Comparison of ENCODE assay signal across 7 mouse cellular contexts in the genomic region with DNA sequence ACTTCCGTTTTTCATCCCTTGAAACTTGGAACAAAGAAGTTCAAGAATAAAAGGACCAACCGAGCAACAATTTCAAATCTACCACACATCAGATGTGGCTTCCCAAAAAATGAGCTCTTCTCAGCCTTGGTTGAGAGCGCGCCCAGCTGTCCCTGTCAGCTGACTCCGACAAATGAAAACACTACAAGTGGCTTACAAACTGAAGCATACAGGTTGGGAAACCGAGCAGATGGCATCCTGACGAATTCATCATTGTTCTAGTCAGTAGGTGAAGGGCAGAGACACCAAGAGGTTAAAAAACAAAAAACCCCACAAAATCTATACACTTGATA. TPM values are rescaled to one million over a fixed set of nuclear protein-coding genes. Genes with fewer than 3 reads are reported as not detected.
DNase-seq lines count a peak whose midpoint lies in the region; TF ChIP-seq lines count a peak whose summit lies in the region.

No protein-coding gene starts in this region.

- TF ChIP-seq POLR2A in CH12.LX (IDR thresholded peaks at IDR 0.05; ENCODE audit: low read depth, low read length), result no peak
- TF ChIP-seq POLR2A in embryonic fibroblast, embryonic 13.5 days (IDR thresholded peaks at IDR 0.05; ENCODE audit: low read depth, low read length), result no peak

- H3K9me3 ChIP-seq in CH12.LX (replicated peaks; ENCODE audit: low read length), result no peaks in the 10 kb centered on the region
- H3K9me3 ChIP-seq in ES-E14 (ENCODE audit: control insufficient read depth, insufficient read depth, low read depth, low read length), result no peaks in the 10 kb centered on the region

- H3K4me2 ChIP-seq in CH12.LX (ENCODE audit: insufficient read depth, low read depth, poor library complexity, severe bottlenecking), result peak overlapping the region; percentile 85

- no peaks in the 10 kb centered on the region; the same call in 1 of the 2 replicates for H3K79me2 ChIP-seq in CH12.LX (replicated peaks; ENCODE audit: control insufficient read depth, extremely low read depth, insufficient read depth, poor library complexity, severe bottlenecking)

- no peak for TF ChIP-seq EP300 in CH12.LX (IDR thresholded peaks at IDR 0.05; ENCODE audit: low read length)

- H3K27ac ChIP-seq in CH12.LX (ENCODE audit: insufficient read depth, low read depth) (no peak overlapping the region), ES-E14 (ENCODE audit: insufficient read depth, low read depth, low read length, poor library complexity, severe bottlenecking) (no peak overlapping the region)
- no peak overlapping the region for H3K27ac ChIP-seq in embryonic fibroblast, embryonic 13.5 days (ENCODE audit: insufficient read depth, low read length)

- TF ChIP-seq CTCF in CH12.LX (conservative IDR thresholded peaks at IDR 0.05 in 1 of 2, IDR thresholded peaks at IDR 0.05 in 1 of 2; ENCODE audit: low read depth in 2 of 2, low read length in 2 of 2), result no peak
- TF ChIP-seq CTCF in embryonic fibroblast, embryonic 13.5 days (IDR thresholded peaks at IDR 0.05; ENCODE audit: borderline replicate concordance, insufficient read depth, low read length), result no peak

- dilution Hi-C loops in CH12.LX (cut with MboI; ENCODE audit: extremely low pct_ligation_motif_present, extremely low pct_unique_long_range_greater_than_20kb, low sequenced_read_pairs), result no loop called here

- in situ Hi-C loops in CH12.LX (cut with MboI; ENCODE audit: low pct_ligation_motif_present, low pct_unique_long_range_greater_than_20kb, low sequenced_read_pairs), result no loop called here
- in situ Hi-C loops in ES-E14 (cut with MboI; ENCODE audit: low sequenced_read_pairs in 2 of 2, unreplicated experiment in 2 of 2), result no loop called here

- H3K4me1 ChIP-seq in CH12.LX (ENCODE audit: control insufficient read depth in 1 of 2, insufficient read depth in 2 of 2) (peaks cover 2 to 20% of the 10 kb centered on the region in 2 experiments), ES-E14 (ENCODE audit: control insufficient read depth in 2 of 2, insufficient read depth in 2 of 2, low read length in 2 of 2, poor library complexity in 1 of 2) (no peaks in the 10 kb centered on the region)
- peaks cover 3% of the 10 kb centered on the region for H3K4me1 ChIP-seq in embryonic fibroblast, embryonic 13.5 days (ENCODE audit: control insufficient read depth, insufficient read depth, low read length)

- peaks cover 16% of the 10 kb centered on the region for H3K27me3 ChIP-seq in CH12.LX (replicated peaks)

- H3K4me3 ChIP-seq in CH12.LX (replicated peaks in 1 of 3; ENCODE audit: low read depth in 2 of 3, low read length in 2 of 3, poor library complexity in 1 of 3) (peak overlapping the region; percentile 78 to 87 (median 84)), ES-E14 (ENCODE audit: insufficient read depth in 1 of 2, low read depth in 1 of 2, low read length in 2 of 2, poor library complexity in 1 of 2, severe bottlenecking in 1 of 2) (peak overlapping the region; percentile 83 to 88)
- peak overlapping the region; percentile 90 for H3K4me3 ChIP-seq in embryonic fibroblast, embryonic 13.5 days (ENCODE audit: insufficient read depth, low read length)

- H3K9ac ChIP-seq in CH12.LX (ENCODE audit: insufficient read depth, low read depth) (peak overlapping the region; percentile 77), ES-E14 (ENCODE audit: insufficient read depth, low read depth, low read length, poor library complexity, severe bottlenecking) (peak overlapping the region; percentile 75; the same call in 1 of the 2 replicates)

- H3K36me3 ChIP-seq in CH12.LX (replicated peaks in 1 of 2; ENCODE audit: control insufficient read depth in 1 of 2, insufficient read depth in 1 of 2, low read length in 1 of 2) (peaks cover 14 to 28% of the 10 kb centered on the region in 2 experiments), ES-E14 (ENCODE audit: control insufficient read depth, insufficient read depth, low read length, poor library complexity, severe bottlenecking) (no peaks in the 10 kb centered on the region)

- no peak for TF ChIP-seq RAD21 in CH12.LX (IDR thresholded peaks at IDR 0.05; ENCODE audit: low read depth, low read length)

- DNase-seq in CH12.LX (ENCODE audit: extremely low read depth) (peak; percentile 26), ES-E14 (ENCODE audit: low read depth, low spot score) (no peak)
- DNase-seq in heart, postnatal 4 days, result peak; percentile 17
- DNase-seq in layer of hippocampus, postnatal 25 days (ENCODE audit: extremely low spot score in 1 of 2, low spot score in 1 of 2), result peak; percentile 14 to 17
- DNase-seq in lung, postnatal 36 days, result peak; percentile 32
- no peak for DNase-seq in testis, postnatal 14 days (ENCODE audit: low spot score)

TF ChIP-seq in CH12.LX, 34 proteins besides CTCF, POLR2A, EP300 and RAD21:
- TF ChIP-seq TCF12 (IDR thresholded peaks at IDR 0.05; ENCODE audit: low read depth, low read length) (no peak), SIN3A (IDR thresholded peaks at IDR 0.05; ENCODE audit: low read length) (peak; percentile 62; the same call in 1 of the 2 replicates)

TF ChIP-seq in ES-E14, 5 proteins besides CTCF, POLR2A, EP300 and RAD21:
- TF ChIP-seq ZC3H11A (IDR thresholded peaks at IDR 0.05; ENCODE audit: borderline replicate concordance, low read depth, low read length) (no peak), MAFK (IDR thresholded peaks at IDR 0.05; ENCODE audit: insufficient read depth, low read depth, low read length) (no peak), HCFC1 (IDR thresholded peaks at IDR 0.05; ENCODE audit: borderline replicate concordance, insufficient read depth, low read length) (no peak), ZNF384 (IDR thresholded peaks at IDR 0.05; ENCODE audit: low read depth, low read length) (no peak), CHD2 (IDR thresholded peaks at IDR 0.05; ENCODE audit: low read depth, low read length) (no peak)

RNA-seq across cellular contexts. Expression of a gene that starts 0.8 kb away (rescaled TPM):
- 6.0 and 7.7 TPM in 2 replicates for total RNA-seq in CH12.LX (2012; rRNA removed)
- 9.8 and 10.8 TPM in 2 replicates for total RNA-seq in CH12.LX (2014; rRNA removed)
- 6.6 and 7.4 TPM in 2 replicates for polyA plus RNA-seq in CH12.LX (2012; ENCODE audit: insufficient read length, low read depth)
- total RNA-seq in ES-E14 (2012; rRNA removed), result 8.9 and 10.7 TPM in 2 replicates
- 13.4 and 20.5 TPM in 2 replicates for polyA plus RNA-seq in embryonic fibroblast, embryonic 13.5 days (2011; ENCODE audit: insufficient read length, low read depth, missing spikeins)
- total RNA-seq in heart, postnatal 4 days (2021), result 1 to 10 TPM; 8.3 to 9.5 TPM
- 10 to 100 TPM; 13.8 to 14.8 TPM for total RNA-seq in layer of hippocampus, postnatal 25 days (2021)

RNA-seq across cellular contexts. Expression of a gene that starts 16.7 kb away (rescaled TPM):
- total RNA-seq in CH12.LX (2012; rRNA removed) (not detected in 2 replicates), CH12.LX (2014; rRNA removed) (not detected in 2 replicates), ES-E14 (2012; rRNA removed) (0.31 and 0.32 TPM in 2 replicates)
- 0.17 TPM in 1 of 2 replicates, not detected in the other for polyA plus RNA-seq in CH12.LX (2012; ENCODE audit: insufficient read length, low read depth)
- not detected in 2 replicates for polyA plus RNA-seq in embryonic fibroblast, embryonic 13.5 days (2011; ENCODE audit: insufficient read length, low read depth, missing spikeins)
- not detected for total RNA-seq in heart, postnatal 4 days (2021)
- not detected for total RNA-seq in layer of hippocampus, postnatal 25 days (2021)

RNA-seq across cellular contexts. Expression of a gene that starts 41.4 kb away (rescaled TPM):
- total RNA-seq in CH12.LX (2012; rRNA removed) (not detected in 2 replicates), CH12.LX (2014; rRNA removed) (not detected in 2 replicates), ES-E14 (2012; rRNA removed) (0.13 and 0.16 TPM in 2 replicates)
- not detected in 2 replicates for polyA plus RNA-seq in CH12.LX (2012; ENCODE audit: insufficient read length, low read depth)
- not detected in 2 replicates for polyA plus RNA-seq in embryonic fibroblast, embryonic 13.5 days (2011; ENCODE audit: insufficient read length, low read depth, missing spikeins)
- 10 to 100 TPM; 10.4 to 21.3 TPM for total RNA-seq in heart, postnatal 4 days (2021)
- not detected for total RNA-seq in layer of hippocampus, postnatal 25 days (2021)

RNA-seq across cellular contexts. Expression of a gene that starts 58.1 kb away (rescaled TPM):
- total RNA-seq in CH12.LX (2012; rRNA removed) (0.59 TPM in 2 replicates), CH12.LX (2014; rRNA removed) (1.2 and 1.3 TPM in 2 replicates), ES-E14 (2012; rRNA removed) (13.0 and 19.2 TPM in 2 replicates)
- polyA plus RNA-seq in CH12.LX (2012; ENCODE audit: insufficient read length, low read depth), result 1.4 and 1.5 TPM in 2 replicates
- polyA plus RNA-seq in embryonic fibroblast, embryonic 13.5 days (2011; ENCODE audit: insufficient read length, low read depth, missing spikeins), result not detected in 2 replicates
- total RNA-seq in heart, postnatal 4 days (2021), result not detected
- total RNA-seq in layer of hippocampus, postnatal 25 days (2021), result 1 to 10 TPM; 8.2 to 9.1 TPM

Comparison
In these comparisons a context has a peak if more than half of its experiments do, and no peak if none do; other contexts are left out.
1. DNase-seq: peak in CH12.LX (single experiment), heart, postnatal 4 days (single experiment), layer of hippocampus, postnatal 25 days (2 of 2) and lung, postnatal 36 days (single experiment); none in ES-E14 (single experiment) and testis, postnatal 14 days (single experiment).
2. Peak in every context shown above with its lines, with median percentiles within 50 percentile points of each other: H3K4me3 ChIP-seq.